Comparison of ENCODE assay signal across 18 mouse cellular contexts in the genomic region with DNA sequence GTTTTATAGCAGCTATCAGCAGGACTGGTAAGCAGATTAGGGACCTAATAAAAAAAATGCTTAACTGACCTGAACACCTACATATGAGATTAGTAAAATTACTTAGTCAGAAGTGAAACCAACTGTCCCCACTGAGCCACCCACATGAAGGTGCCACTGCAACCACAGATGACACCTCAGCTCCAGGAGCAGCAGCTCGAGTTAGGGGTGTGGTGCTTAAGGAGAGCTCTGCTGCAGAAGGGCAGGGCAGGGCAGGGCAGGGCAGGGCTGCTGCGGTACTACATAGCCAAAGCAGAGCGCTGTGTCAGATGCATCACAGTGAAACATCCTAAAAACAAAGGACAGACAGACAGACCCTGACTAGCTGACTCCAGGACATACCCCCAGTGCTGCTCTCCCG. TPM values are rescaled to one million over a fixed set of nuclear protein-coding genes. Genes with fewer than 3 reads are reported as not detected.
"Had no signal": no experiment of that assay in that cellular context is flagged by ENCODE, and none has a peak within 500 bp of the region (broad histone marks: within the 10 kb centered on the region; RNA-seq: fewer than 3 reads in every experiment).

No protein-coding gene starts in this region.

- ATAC-seq: midbrain, embryonic 13.5 days had no signal

- DNase-seq: kidney, adult 18-20 months; kidney, adult 9 months; kidney, postnatal 14 days; kidney, postnatal 4 days; liver, embryonic 13.5 days; lung, adult 2 months; lung, postnatal 14 days; lung, postnatal 4 days; right cerebral cortex, adult 18-20 months; right cerebral cortex, postnatal 14 days; right cerebral cortex, postnatal 4 days; thymus, postnatal 25 days had no signal

RNA-seq across cellular contexts. Expression of gene Gm21981, which starts 11.4 kb away (rescaled TPM):
- total RNA-seq: megakaryocyte, adult 5-6 weeks had no signal

RNA-seq across cellular contexts. Expression of gene Prickle4, which starts 11.7 kb away (rescaled TPM):
- total RNA-seq: megakaryocyte, adult 5-6 weeks had no signal

RNA-seq across cellular contexts. Expression of gene Pgc, which starts 43.8 kb away (rescaled TPM):
- total RNA-seq: layer of hippocampus, adult 18-20 months; layer of hippocampus, postnatal 14 days; left cerebral cortex, postnatal 25 days; liver, adult 2 months; megakaryocyte, adult 5-6 weeks had no signal
